Mouse (Mus musculus): ENCODE results near the gene Med20.

Gene Med20

GRCm38 (mm10) chr17:47610849-47611660 is at the start of gene Med20, which contains the start of the genes Bysl and Gm20517:
Gene Med20, plus strand, starts transcription at chr17:47611582.
Gene Bysl, minus strand, starts transcription at chr17:47611492.
Gene Gm20517, plus strand, starts transcription at chr17:47611589.
- DNase-seq (ENCODE audit: extremely low spot score): peak; percentile 98

GRCm38 (mm10) chr17:47562875-47563274 is 48.5 kb upstream of the Med20 start:
- no peak for DNase-seq (ENCODE audit: extremely low spot score)

GRCm38 (mm10) chr17:47564612-47565011 is 46.8 kb upstream of the Med20 start:
- DNase-seq (ENCODE audit: extremely low spot score): no peak

- peak; percentile 22 for DNase-seq (ENCODE audit: extremely low spot score)
Measured at GRCm38 (mm10) chr17:47566133-47566532, 45.2 kb upstream of the Med20 start.

GRCm38 (mm10) chr17:47567271-47567670 is 44.1 kb upstream of the Med20 start:
- no peak for DNase-seq (ENCODE audit: extremely low spot score)

- DNase-seq (ENCODE audit: extremely low spot score): no peak
Measured at GRCm38 (mm10) chr17:47568389-47568788, 43.0 kb upstream of the Med20 start.

GRCm38 (mm10) chr17:47568951-47569527 is 42.3 kb upstream of the Med20 start:
- DNase-seq (ENCODE audit: extremely low spot score): no peak

GRCm38 (mm10) chr17:47571621-47572020 is 39.8 kb upstream of the Med20 start:
- DNase-seq (ENCODE audit: extremely low spot score): peak; percentile 81

GRCm38 (mm10) chr17:47572436-47572835 is 38.9 kb upstream of the Med20 start:
- no peak for DNase-seq (ENCODE audit: extremely low spot score)

GRCm38 (mm10) chr17:47574028-47574427 is 37.4 kb upstream of the Med20 start:
- no peak for DNase-seq (ENCODE audit: extremely low spot score)

- no peak for DNase-seq (ENCODE audit: extremely low spot score)
Measured at GRCm38 (mm10) chr17:47574830-47575229, 36.6 kb upstream of the Med20 start.

- no peak for DNase-seq (ENCODE audit: extremely low spot score)
Measured at GRCm38 (mm10) chr17:47578655-47579054, 32.7 kb upstream of the Med20 start.

GRCm38 (mm10) chr17:47580962-47581361 is 30.4 kb upstream of the Med20 start:
- DNase-seq (ENCODE audit: extremely low spot score): no peak

GRCm38 (mm10) chr17:47588517-47588916 is 22.9 kb upstream of the Med20 start:
- no peak for DNase-seq (ENCODE audit: extremely low spot score)

GRCm38 (mm10) chr17:47591073-47591472 is 20.3 kb upstream of the Med20 start:
- DNase-seq (ENCODE audit: extremely low spot score): no peak

- peak; percentile 90 for DNase-seq (ENCODE audit: extremely low spot score)
Measured at GRCm38 (mm10) chr17:47593215-47593853, 18.0 kb upstream of the Med20 start.

GRCm38 (mm10) chr17:47593854-47594182 is 17.6 kb upstream of the Med20 start:
- no peak for DNase-seq (ENCODE audit: extremely low spot score)

GRCm38 (mm10) chr17:47594183-47594968 is 17.0 kb upstream of the Med20 start:
- DNase-seq (ENCODE audit: extremely low spot score): peak; percentile 58

- no peak for DNase-seq (ENCODE audit: extremely low spot score)
Measured at GRCm38 (mm10) chr17:47594969-47595247, 16.5 kb upstream of the Med20 start.

GRCm38 (mm10) chr17:47595248-47596161 is 15.9 kb upstream of the Med20 start:
- peak; percentile 80 for DNase-seq (ENCODE audit: extremely low spot score)

- DNase-seq (ENCODE audit: extremely low spot score): no peak
Measured at GRCm38 (mm10) chr17:47596162-47596838, 15.1 kb upstream of the Med20 start.

Data from embryo, embryonic 9.5 days (tissue).